Mouse (Mus musculus) intestine, postnatal 0 days (tissue): ENCODE results near the gene Rfx2. TPM values are rescaled to one million over a fixed set of nuclear protein-coding genes. Genes with fewer than 3 reads are reported as not detected.
A peak's percentile ranks its signal among the peaks of the same experiment; 100 is the strongest.

Source experiments
- ATAC-seq: fragments of 200-750 bp; cut with Nextera tagmentation; 2 replicates; pipeline ENCODE4 v1.8.0; 2017; ENCODE audit warnings: mild to moderate bottlenecking, moderate TSS enrichment, moderate library complexity
- H3K27ac ChIP-seq: fragments of 300-500 bp; sonication (generic); 2 replicates; pipeline ENCODE4 v1.5.1; 2014; ENCODE audit warnings: mild to moderate bottlenecking, low read depth, low read length, moderate library complexity
- H3K27me3 ChIP-seq: fragments of 300-500 bp; sonication (generic); replicated peaks from 2 replicates; pipeline ENCODE4 v1.6.1; 2014; ENCODE audit warnings: low read length, mixed read lengths; ENCODE audit not compliant: control insufficient read depth, insufficient read depth
- H3K36me3 ChIP-seq: fragments of 300-500 bp; sonication (generic); 2 replicates; pipeline ENCODE4 v1.6.1; 2014; ENCODE audit warnings: mild to moderate bottlenecking, moderate library complexity; ENCODE audit not compliant: control insufficient read depth, insufficient read depth
- H3K4me1 ChIP-seq: fragments of 300-500 bp; sonication (generic); replicated peaks from 2 replicates; pipeline ENCODE4 v1.6.1; 2014; ENCODE audit warnings: antibody characterized with exemption, low read length, mixed read lengths; ENCODE audit not compliant: control insufficient read depth, insufficient read depth
- H3K4me2 ChIP-seq: fragments of 300-500 bp; sonication (generic); replicated peaks from 2 replicates; pipeline ENCODE4 v1.6.1; 2014; ENCODE audit warnings: low read depth, mild to moderate bottlenecking, moderate library complexity
- H3K4me3 ChIP-seq: fragments of 300-500 bp; sonication (generic); 2 replicates; pipeline ENCODE4 v1.5.1; 2014; ENCODE audit warnings: low read depth, low read length
- H3K9ac ChIP-seq: fragments of 300-500 bp; sonication (generic); 2 replicates; pipeline ENCODE4 v1.6.1; 2014; ENCODE audit warnings: mild to moderate bottlenecking, low read depth, low read length
- H3K9me3 ChIP-seq: fragments of 300-500 bp; sonication (generic); 2 replicates; pipeline ENCODE4 v1.6.1; 2016; ENCODE audit warnings: mixed run types; ENCODE audit not compliant: control insufficient read depth
- CTCF ChIP-seq: sonication (generic); IDR thresholded peaks from 2 replicates; pipeline ENCODE4 v1.5.1; 2016; ENCODE audit warnings: low read depth, mild to moderate bottlenecking, control low read depth, antibody characterized with exemption, moderate library complexity
- WGBS: fragments of 180-500 bp; shearing (Covaris S2); extraction: QIAGEN DNeasy Blood & Tissue Kit; methylation state at CpG from one replicate; pipeline ENCODE4 v1.1.7; 2014; 5-methylcytosine and 5-hydroxymethylcytosine counted together
- polyA plus RNA-seq: library from polyadenylated mRNA; unstranded; fragments of >200 nt; fragmentation: Nextera tagmentation; extraction: Ambion mirVana; gene quantifications from 2 replicates; pipeline ENCODE4 v1.2.1, GENCODE M21; 2015

Gene Rfx2
- polyA plus RNA-seq, 1 experiment from 2014 or later = 1.6 TPM

DNA sequence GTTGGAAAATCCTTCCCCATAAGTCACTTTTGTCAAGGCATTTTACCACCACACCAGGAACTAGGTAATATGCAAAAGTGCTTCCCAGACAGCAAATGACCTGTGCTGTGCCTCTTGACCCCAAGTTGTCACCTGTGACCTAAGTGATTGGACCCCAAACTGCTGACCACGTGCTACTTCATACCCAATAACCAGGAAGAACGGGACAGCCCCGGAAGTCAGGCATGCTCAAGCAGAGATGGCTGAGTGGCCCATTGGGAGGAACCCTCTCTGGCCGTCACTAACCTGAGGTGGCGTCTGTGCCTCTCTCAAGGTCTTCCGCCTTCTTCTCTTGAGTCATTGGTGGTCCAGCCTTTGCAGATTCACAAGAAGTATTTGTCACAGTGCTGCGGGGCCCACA is 41.7 kb upstream of the Rfx2 start:
- 74% methylated on average over 7 of the region's 7 CpGs for WGBS
- TF ChIP-seq CTCF = no peak
- Histone ChIP-seq H3K9ac (no peak overlapping the region), H3K4me3 (no peak overlapping the region), H3K4me2 (no peak overlapping the region), H3K9me3 (no peaks in the 10 kb centered on the region), H3K27me3 (no peaks in the 10 kb centered on the region), H3K4me1 (no peaks in the 10 kb centered on the region), H3K36me3 (no peaks in the 10 kb centered on the region), H3K27ac (no peak overlapping the region)
- ATAC-seq = no peak

- Histone ChIP-seq H3K36me3 (no peaks in the 10 kb centered on the region), H3K4me2 (no peak overlapping the region), H3K27ac (no peak overlapping the region), H3K9me3 (0 out of 2 replicates have a peak, but pooled peaks cover 6% of the 10 kb centered on the region), H3K4me3 (no peak overlapping the region), H3K4me1 (no peaks in the 10 kb centered on the region), H3K27me3 (no peaks in the 10 kb centered on the region), H3K9ac (no peak overlapping the region)
- 61% methylated on average over 8 of the region's 8 CpGs for WGBS
- no peak for ATAC-seq
- TF ChIP-seq CTCF = no peak
Measured at GRCm38 (mm10) chr17:56871767-56872166, 41.0 kb upstream of the Rfx2 start.

DNA sequence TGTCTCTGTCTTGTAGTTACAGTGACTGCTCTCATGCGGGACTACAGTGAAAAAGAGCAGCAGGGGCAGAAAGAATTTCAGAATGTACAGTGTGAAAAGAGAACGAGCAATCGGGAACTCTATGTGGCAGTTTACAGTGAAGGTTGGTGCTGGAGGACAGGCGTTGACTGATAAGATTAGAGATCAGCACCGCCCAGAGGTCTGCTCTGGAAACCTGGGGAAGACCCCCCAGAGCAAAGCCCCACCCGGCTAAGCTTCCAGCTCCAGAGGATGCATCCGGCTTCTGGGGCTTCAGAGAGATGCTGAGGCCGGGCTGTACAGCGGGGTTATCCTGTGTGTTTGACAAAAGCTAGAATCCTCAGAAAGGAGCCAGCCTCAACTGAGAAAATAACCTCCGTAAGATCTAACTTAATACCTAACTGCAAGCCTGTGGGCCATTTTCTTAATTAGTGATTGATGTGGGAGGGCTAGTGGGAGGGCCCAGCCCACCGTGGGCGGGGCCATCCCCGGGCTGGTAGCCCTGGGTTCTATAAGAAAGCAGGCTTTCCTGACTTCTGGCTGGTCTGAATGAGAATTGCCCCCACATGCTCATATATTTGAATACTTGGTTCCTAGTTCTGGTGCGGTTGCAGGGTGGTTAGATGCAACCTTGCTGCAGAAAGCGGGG is 39.6 kb upstream of the Rfx2 start:
- no peaks in the 10 kb centered on the region for H3K4me1 ChIP-seq
- no peaks in the 10 kb centered on the region for H3K36me3 ChIP-seq
- 0 out of 2 replicates have a peak, but pooled peaks cover 6% of the 10 kb centered on the region for H3K9me3 ChIP-seq
- no peaks in the 10 kb centered on the region for H3K27me3 ChIP-seq
- no peak for TF ChIP-seq CTCF
- no peak overlapping the region for H3K4me3 ChIP-seq
- 71% methylated on average over 15 of the region's 15 CpGs for WGBS
- H3K9ac ChIP-seq = no peak overlapping the region
- no peak overlapping the region for H3K27ac ChIP-seq
- ATAC-seq = no peak
- no peak overlapping the region for H3K4me2 ChIP-seq

DNA sequence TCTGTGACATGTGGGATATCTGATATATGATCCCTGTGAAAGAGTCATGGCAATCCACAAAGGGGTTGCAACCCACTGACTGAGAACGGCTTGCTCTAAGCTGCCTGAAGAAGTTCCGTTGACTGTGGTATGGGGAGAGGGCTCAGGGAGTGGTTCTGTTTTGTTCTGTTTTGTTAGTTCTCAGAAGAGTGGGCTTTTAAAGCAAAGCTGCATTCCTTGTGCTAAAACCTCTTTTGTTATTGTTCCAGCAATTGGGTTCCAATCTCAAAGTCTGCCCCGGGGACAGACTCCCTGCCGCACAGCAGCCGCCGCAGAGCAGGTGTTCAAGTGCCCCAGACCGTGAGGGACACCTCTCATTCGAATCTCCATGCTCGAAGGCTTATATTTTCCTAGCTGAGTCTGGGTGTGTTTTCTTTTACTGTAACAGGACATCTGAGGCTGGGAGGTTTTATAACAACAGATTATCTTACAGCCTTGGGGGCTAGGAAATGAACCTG is 38.7 kb upstream of the Rfx2 start:
- Histone ChIP-seq H3K4me2 (no peak overlapping the region), H3K9ac (no peak overlapping the region), H3K36me3 (no peaks in the 10 kb centered on the region), H3K4me1 (no peaks in the 10 kb centered on the region), H3K9me3 (0 out of 2 replicates have a peak, but pooled peaks cover 6% of the 10 kb centered on the region), H3K27me3 (no peaks in the 10 kb centered on the region), H3K4me3 (no peak overlapping the region), H3K27ac (no peak overlapping the region)
- TF ChIP-seq CTCF = no peak
- WGBS = 85% methylated on average over 9 of the region's 9 CpGs
- no peak for ATAC-seq

GRCm38 (mm10) chr17:56866071-56866470 is 35.3 kb upstream of the Rfx2 start:
- no peak for TF ChIP-seq CTCF
- Histone ChIP-seq H3K9me3 (0 out of 2 replicates have a peak, but pooled peaks cover 6% of the 10 kb centered on the region), H3K4me3 (no peak overlapping the region), H3K4me2 (no peak overlapping the region), H3K9ac (no peak overlapping the region), H3K27ac (no peak overlapping the region), H3K4me1 (no peaks in the 10 kb centered on the region), H3K36me3 (no peaks in the 10 kb centered on the region), H3K27me3 (no peaks in the 10 kb centered on the region)
- 76% methylated on average over 7 of the region's 7 CpGs for WGBS
- no peak for ATAC-seq

DNA sequence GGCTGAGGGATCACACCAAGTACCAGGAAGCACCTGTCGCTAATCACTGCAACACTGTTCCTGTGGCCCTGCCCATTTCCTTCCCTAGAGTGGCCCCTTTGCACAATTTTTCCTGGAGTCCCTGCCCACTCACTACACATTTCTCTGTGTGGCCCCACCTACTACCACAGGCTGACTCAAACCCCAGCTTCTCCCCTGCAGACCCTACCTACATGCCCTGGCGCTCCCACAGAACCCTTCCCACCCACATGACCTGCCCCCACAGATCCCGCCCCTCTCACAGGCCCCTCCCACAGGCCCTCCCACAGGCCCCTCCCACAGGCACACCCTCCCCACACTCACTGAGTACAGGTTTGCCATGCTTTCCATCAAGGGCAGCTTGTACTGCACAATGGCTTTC is 30.4 kb upstream of the Rfx2 start:
- Histone ChIP-seq H3K4me2 (no peak overlapping the region), H3K4me3 (no peak overlapping the region), H3K27ac (no peak overlapping the region), H3K9ac (no peak overlapping the region), H3K36me3 (no peaks in the 10 kb centered on the region), H3K27me3 (no peaks in the 10 kb centered on the region), H3K4me1 (no peaks in the 10 kb centered on the region), H3K9me3 (no peaks in the 10 kb centered on the region)
- peak; percentile 81 for ATAC-seq
- WGBS = 29% methylated on average over 3 of the region's 3 CpGs
- no peak for TF ChIP-seq CTCF
